Mouse (Mus musculus) layer of hippocampus, postnatal 36 days (tissue): ENCODE results near the gene Pcnx3. TPM values are rescaled to one million over a fixed set of nuclear protein-coding genes. Genes with fewer than 3 reads are reported as not detected.
"Not testable (repeated sequence)": the region's sequence is repeated elsewhere in the genome, so short reads cannot be mapped to it uniquely, and the experiment has no call there.

Source experiments
- DNase-seq, 2 experiments: peaks; one replicate each; pipeline ENCODE4 v3.0.0; 2022
- total RNA-seq, 2 experiments: library from RNA; stranded (reverse); gene quantifications; 2 replicates each; pipeline ENCODE4 v1.2.3; 2021

Pcnx3 gene
- total RNA-seq, 2 experiments from 2014 or later, result 61.9 to 68.5 TPM

DNA sequence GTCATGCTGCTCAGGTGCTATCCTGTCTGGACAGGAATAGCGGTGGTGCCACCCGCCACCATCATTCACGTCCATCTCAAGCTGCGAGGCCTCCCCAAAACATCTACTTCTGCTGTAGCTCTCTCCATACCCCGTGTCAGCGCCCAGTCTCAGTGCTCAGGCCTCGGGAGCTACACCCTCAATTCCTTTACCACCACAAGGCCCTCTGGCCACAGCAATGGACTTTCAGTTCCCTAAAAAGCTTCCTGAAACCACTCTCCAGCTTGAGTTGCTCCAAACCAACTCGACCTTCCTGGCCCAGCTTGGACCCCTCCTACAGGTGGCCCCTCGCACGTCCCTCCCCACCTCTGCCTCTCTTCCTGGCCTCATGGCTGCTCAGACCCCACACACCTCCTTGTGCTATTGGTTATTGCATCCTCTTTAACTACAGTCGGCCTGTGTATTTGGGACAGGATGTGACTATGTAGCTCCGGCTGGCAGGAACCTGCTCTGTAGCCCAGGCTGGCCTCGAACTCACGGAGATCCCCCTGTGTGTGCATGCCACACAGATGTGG lies 23.3 kb upstream of the Pcnx3 start:
- no peak for DNase-seq

GRCm38 (mm10) chr19:5711218-5711617 lies 22.5 kb upstream of the Pcnx3 start:
- DNase-seq, result no peak

GRCm38 (mm10) chr19:5710581-5710980 lies 21.9 kb upstream of the Pcnx3 start:
- DNase-seq, result no peak

DNA sequence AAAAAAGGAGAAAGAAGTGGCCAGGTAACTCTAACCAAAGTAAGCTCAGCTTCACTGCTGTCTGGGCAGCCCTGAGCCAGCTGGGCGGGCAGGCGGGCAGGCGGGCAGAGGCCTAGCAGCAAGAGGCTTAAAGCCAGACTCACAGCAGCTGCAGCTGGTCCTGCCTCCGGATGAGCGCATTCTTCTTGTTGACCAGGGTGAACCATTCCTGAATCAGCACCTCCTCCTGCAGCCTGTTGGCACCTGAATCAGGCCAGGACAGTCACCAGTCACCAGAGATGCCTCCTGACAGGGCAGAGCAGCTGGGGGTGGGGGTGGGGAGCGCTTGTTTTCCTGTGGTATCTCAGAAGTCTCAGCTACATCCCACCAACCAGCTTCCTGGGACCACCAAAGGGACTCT lies 21.4 kb upstream of the Pcnx3 start:
- DNase-seq, result no peak

DNA sequence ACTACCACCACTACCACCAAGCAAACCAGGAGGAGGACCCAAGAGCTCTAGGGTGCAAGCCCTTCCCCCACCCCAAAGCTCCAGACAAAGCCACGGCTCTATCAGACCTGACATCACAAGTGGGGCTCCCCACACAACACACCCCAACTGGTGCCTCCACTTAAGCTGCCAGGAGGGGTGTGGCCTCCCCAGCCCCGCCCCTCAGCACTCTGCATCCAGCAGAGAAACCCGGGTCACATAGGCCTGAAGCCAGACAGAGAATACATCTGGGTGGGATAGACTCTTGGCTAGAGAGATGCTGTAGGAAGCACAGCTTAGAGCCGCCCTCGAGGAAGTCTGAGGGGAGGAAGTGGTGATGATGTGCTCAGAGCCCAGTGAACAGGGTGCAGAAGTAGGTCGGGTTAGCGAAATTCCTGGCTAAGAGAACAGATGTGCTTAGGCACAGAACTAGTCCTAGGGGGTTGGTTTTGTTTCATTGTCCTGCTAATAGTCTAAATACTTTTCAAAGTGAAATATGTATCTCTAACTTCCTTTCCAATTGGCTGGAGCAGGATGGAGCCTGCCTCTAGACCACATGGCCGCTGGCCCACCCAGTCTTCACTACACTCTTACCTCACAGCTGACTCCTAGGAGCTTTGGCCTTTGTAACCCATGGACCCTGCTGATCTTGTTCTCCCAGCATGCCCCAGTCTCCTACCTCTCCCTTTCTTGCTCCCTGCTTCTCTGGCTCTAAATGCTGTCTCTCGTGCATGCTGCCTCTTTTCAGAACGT lies 16.3 kb upstream of the Pcnx3 start:
- DNase-seq, result no peak

DNA sequence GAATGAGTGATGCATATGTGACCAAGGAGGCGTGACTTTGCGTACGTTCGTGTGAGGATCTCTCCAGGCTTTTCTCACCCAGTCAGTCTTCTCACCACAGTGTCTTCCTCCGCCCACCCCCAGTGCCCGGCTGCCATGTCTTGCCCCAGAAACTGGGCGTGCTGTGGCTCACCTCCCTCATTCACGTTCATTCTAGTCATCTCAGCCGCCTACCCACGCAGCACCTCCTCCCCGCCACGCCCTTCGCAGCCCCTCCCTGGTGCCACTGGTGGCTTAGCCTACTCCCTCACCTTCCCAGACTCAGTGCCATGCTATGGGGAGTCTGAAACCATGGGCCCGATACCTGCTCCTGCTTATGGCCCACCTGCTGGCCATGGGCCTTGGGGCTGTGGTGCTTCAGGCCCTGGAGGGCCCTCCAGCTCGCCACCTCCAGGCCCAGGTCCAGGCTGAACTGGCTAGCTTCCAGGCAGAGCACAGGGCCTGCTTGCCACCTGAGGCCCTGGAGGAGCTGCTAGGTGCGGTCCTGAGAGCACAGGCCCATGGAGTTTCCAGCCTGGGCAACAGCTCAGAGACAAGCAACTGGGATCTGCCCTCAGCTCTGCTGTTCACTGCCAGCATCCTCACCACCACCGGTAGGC lies 15.6 kb upstream of the Pcnx3 start, which contains the start of gene Kcnk7:
Gene Kcnk7, plus strand, starts transcription at position 205 of the 638 bp plus-strand sequence.
- DNase-seq, result no peak

- DNase-seq, result no peak
These were observed 7.2 kb upstream of the Pcnx3 start for GRCm38 (mm10) chr19:5695849-5696462.

GRCm38 (mm10) chr19:5693801-5694200 lies 5.1 kb upstream of the Pcnx3 start:
- no peak for DNase-seq

DNA sequence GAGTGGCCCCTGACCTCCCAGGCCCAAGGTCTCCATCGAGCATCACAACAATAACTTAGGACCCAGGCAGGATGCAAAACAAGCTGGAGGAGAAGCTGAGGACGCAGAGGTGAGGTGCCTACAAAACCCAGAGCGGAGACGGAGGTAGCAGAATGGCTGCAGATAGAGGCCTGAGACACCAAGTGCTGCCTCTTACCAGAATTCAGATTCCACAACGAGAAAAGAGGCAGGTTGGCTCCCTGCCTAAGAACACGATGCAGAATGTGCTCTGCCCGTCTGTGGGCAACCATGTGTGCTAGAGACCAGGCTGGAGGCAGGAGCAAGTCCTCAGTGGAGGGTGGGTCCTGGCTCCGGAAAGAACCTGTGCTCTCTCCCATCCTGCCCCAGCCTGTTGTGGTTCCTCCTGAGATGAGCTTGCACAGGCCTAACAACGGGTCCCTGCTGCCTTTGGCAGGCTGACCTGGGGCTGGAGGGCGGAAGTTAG lies 4.2 kb upstream of the Pcnx3 start:
- DNase-seq, result no peak

DNA sequence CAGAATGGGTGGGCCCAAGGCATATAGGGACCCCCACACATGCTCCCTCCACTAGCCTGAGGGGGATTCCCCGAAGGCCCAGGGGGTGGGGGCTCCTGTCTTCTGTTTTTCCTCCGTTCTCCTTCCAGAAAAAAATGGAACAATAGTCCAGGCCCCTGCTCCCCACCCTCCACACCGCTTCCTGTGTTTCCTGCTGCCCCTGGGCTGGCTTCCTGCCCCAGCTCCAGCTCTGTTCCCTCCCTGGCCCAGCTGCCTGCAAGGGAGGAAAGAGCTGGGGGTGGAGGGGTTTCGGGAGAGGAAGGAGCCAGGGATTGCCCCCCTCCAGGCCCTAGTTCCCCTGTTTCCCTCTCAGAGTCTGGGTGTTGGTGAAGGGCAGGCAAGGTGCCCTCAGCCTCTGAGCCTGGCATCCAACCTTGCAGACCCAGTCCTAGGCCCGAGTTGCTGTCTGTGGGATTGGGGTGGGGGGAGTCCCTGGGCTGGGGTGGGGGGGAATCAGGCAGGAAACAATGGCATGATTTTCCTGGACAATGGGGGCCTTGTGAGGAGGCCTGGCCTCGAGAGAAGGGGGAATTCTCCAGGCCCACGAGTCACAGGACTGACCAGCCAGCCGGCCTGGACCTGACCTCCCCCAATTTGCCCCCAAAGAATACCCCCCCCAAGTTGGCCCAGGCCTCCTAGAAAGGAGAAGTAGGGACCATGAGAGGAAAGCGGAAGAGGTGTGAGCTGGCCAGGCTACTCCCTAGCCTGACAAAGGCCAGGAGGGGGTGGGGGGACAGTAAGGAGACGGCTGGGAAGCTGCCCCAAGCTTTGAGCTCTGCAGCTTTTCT lies 3.6 kb upstream of the Pcnx3 start:
- DNase-seq, result no peak

- no peak for DNase-seq
These were observed 2.9 kb upstream of the Pcnx3 start for GRCm38 (mm10) chr19:5691601-5692000.

GRCm38 (mm10) chr19:5690343-5690735 lies 1.6 kb upstream of the Pcnx3 start:
- DNase-seq, result no peak

DNA sequence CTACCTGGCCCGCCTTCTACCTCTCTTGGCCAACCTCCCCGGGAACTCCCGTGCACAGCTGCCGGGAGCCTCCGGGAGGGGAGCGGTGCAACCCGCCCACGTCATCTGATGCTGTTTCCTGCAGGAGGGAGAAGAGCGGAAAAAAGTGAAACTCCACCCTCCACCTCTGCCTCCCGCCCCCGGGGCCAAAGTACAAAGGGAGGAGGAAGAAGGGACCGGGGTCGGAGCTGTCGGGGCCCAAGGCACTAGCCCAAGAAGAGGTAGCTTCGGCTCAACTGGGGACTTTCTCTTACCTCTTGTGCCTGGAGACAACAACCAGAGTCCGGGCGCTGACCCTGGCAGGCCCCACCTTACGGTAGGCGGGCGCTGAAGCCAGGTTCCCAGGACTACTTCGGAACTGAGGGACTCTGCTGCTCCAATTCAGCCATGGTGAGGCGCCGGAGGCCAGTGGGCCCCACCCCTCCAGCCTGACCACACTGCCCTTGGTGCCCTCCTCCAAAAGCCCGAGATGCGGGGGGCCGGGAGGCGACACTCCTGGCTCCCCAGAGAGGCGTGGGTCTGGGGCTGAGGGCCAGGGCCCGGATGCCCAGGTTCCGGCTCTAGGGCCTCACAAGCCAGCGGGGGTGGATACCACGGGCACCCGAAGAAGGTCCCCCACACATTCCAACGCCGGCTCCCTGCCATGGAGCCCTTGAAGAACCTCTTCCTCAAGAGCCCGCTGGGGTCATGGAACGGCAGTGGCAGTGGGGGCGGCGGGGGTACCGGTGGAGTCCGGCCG lies 1.0 kb upstream of the Pcnx3 start:
- DNase-seq, result peak; percentile 68 to 74

DNA sequence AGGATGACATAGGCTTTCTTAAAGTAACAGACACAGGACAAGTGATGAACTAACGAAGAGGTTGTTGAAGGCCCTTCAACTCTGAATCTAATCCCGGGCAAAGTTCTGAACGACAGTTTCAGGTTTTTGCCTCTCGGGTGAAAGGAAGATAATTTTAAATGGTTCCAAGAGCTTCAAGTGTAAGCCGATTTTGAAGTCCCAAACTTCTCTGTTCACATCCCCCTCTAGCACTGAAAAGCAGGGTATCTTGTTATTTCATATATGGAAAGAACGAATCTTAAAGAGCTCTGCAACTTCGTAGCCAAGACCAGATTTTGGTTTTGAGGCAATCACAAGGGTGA lies 350 bp upstream of the Pcnx3 start:
- no peak for DNase-seq

- no peak for DNase-seq
These were observed 970 bp downstream of the Pcnx3 start for GRCm38 (mm10) chr19:5687738-5688137.

GRCm38 (mm10) chr19:5686954-5687353 lies 1.8 kb downstream of the Pcnx3 start:
- not testable (repeated sequence) for DNase-seq

- DNase-seq, result no peak
These were observed 2.3 kb downstream of the Pcnx3 start for GRCm38 (mm10) chr19:5686437-5686836.

DNA sequence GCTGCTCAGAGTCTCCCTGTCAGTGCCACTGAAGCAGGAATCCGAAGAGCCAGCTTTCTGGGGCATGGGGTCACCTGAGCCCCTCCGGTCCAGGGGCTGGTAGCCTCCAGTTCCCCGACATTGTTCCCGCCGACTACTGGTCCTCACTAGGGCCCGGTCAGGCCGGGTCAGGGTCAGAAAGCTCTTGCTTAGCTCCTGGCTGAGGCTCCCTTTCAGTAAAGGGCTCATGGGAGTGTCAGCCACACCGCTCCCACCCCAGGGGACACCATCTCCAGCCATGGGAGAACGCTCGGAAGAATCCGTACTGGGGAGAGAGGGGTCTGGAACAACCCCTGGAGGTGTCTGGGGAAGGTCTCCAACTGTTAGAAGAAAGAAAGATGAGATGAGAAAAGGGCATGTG lies 2.8 kb downstream of the Pcnx3 start:
- no peak for DNase-seq

DNA sequence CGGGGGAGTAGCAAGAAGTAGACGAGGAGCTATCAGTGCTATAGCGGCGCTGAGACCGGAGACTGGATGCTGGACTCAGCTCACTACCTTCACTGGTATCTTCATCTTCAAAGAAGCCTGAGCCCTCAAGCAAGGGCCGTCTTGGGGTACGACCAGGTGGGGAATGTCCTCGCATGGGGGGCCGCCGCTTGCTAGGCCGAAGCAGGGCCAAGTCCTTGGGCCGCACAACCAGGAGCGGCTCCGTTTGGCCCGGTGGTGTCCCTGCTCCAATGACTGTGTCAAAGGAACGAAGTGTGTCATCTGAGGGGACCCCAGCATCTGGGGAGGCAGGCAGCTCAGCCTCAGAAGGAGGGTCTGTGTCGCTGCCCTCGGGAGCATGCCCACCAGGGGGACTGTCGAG lies 3.3 kb downstream of the Pcnx3 start:
- DNase-seq, result no peak

GRCm38 (mm10) chr19:5684985-5685384 lies 3.7 kb downstream of the Pcnx3 start:
- DNase-seq, result no peak

- DNase-seq, result no peak
These were observed 4.5 kb downstream of the Pcnx3 start for GRCm38 (mm10) chr19:5684236-5684635.

DNA sequence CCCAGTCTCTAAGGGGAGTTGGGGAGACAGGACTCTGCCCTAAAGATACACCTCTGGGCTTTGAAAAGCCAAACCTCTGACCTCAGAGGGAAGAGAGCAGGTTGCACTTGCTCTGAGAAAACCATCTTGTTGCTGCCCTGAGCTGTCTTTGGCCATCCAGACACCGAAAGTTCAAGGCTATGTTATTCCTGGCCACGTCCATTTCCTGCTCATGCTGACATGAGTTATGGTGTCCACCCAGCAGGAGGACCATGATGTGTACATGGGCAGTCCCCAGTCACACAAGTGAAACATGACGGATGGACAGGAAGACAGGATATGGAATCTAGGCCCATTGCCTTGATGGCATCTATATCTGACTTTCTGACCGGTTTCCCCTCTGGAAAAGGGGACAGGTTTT lies 8.3 kb downstream of the Pcnx3 start:
- no peak for DNase-seq
